Mouse (Mus musculus) gastrocnemius, adult 18-20 months (tissue): Measurements from ENCODE around the gene Tmcc1. TPM values are rescaled to one million over a fixed set of nuclear protein-coding genes. Genes with fewer than 3 reads are reported as not detected.
"Not testable (repeated sequence)": the region's sequence is repeated elsewhere in the genome, so short reads cannot be mapped to it uniquely, and the experiment has no call there.

Experiments
- DNase-seq: peaks from one replicate; pipeline ENCODE4 v3.0.0; 2021; ENCODE audit warnings: low spot score
- long read RNA-seq, 2 experiments: library from polyadenylated mRNA; stranded (forward); transcript quantifications; one replicate each; pipeline ENCODE4 v2.0.0; 2021
- total RNA-seq, 2 experiments: library from RNA; stranded (reverse); gene quantifications; 2 replicates each; pipeline ENCODE4 v1.2.3; 2021

Tmcc1 gene
- total RNA-seq, result 10 to 100 TPM; 58.3 to 69.2 TPM
- long read RNA-seq, experiment 1, full-length matches to known transcripts, result 15 of 25 reads
- long read RNA-seq, experiment 1, partial matches to known transcripts, result 2 of 25 reads
- long read RNA-seq, experiment 1, other reads (novel, unspliced or antisense), result 8 of 25 reads
- long read RNA-seq, experiment 2, full-length matches to known transcripts, result 12 of 17 reads
- long read RNA-seq, experiment 2, partial matches to known transcripts, result 1 of 17 reads
- long read RNA-seq, experiment 2, other reads (novel, unspliced or antisense), result 4 of 17 reads

DNA sequence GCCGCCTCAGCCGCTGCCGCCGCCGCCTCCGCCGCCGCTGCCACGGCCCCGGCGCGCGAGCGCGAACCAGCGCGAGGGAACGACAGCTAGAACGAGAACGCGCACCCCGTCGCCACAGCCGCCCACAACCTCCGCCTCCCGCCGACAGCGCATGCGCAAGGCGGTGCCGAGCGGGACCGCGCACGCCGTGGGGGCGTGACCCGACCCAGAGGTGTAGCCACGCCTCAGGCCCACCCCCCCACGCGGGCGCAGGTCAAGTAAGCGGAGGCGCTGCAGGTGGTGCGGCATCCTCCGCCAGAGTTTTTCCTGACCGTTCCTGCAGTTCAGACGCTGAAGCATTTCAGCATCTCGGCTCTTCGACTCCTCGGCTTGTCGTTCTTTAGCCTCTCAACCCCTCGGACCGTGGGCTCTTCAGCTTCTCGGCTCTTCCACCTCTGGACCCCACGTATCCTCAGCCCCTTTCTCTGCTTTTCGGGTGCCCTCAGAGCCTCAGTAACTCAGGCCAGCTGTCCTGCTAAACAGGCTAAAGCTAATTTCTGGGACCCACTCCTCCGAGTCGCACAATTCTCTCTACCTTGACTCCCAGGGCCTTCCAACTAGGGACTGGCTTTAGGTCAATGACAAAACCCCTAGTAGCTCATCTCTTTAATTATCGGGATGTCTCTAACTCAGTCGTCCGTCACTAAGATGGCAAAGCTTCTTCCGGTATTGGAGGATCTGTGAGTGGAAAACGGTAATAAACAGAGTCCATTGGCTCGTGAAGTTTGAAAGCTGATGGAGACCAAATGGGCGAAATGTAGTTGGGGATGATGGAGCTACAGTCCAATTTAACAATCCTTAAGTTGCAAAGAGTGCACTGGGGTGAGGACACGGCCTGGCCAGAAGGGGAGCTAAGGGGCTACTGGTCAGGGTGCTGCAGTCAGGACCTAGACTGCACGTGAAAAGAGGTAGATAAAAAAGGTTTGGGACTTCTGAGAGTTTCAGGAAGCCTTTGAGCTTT lies at the start of gene Tmcc1:
TSS of gene Tmcc1 (minus strand) at position 93 of the 1,000 bp plus-strand sequence.
- DNase-seq, result peak; percentile 98

DNA sequence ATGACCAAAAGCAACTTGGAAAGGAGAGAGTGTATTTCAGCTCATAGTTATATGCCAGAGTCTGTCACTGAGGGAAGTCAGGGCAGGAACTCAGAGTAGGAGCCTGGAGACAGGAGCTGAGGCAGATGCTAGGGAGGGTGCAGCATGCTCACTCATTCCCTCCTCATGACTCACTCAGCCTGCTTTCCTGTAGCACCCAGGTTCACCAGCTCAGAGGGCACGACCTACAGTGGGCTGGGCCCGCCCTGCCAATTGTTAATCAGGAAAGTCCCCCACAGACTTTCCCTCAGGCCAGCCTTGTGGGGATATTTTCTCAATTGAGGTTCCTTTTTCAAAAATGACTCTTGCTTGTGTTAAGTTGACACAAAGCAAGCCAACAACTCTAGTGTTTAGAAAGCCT lies 47.1 kb upstream of the Tmcc1 start:
- no peak for DNase-seq

DNA sequence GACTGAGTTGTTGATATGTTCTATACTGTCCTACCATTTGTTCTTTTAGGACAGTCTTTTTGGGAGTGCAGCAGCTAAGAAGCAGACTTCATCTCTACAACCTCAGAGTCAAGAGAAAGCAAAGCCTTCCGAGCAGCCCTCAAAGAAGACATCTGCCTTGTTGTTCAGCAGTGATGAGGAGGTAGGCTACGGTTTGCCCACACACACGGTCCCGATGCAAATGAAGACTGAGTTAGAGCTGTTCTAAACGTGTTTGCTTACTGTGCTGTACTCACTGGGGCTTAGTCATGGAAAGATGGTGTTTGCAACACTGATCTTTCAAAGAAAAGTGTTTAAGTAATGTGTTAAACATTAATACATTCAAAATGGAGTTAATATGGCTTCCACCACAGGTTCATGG lies 44.8 kb upstream of the Tmcc1 start:
- DNase-seq, result no peak

DNA sequence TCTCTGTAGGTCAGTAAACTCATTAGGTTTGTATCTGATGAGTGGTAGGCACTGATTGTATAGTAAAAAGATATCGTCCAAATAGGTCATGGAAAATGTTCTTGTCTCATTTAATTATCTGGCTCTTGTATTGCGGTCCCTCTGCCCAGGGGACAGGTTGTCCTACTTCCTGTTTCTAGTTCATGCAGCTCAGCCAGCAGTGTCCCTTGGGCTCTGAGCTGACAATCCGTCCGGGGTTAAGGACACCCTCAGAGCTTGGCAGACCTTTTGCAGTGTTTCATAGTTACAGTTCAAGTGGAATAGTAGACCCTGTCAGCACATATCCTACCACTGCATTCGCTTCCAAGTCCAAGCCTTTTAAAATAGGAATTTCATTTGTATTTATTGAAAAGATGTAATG lies 42.0 kb upstream of the Tmcc1 start:
- peak; percentile 15 for DNase-seq

DNA sequence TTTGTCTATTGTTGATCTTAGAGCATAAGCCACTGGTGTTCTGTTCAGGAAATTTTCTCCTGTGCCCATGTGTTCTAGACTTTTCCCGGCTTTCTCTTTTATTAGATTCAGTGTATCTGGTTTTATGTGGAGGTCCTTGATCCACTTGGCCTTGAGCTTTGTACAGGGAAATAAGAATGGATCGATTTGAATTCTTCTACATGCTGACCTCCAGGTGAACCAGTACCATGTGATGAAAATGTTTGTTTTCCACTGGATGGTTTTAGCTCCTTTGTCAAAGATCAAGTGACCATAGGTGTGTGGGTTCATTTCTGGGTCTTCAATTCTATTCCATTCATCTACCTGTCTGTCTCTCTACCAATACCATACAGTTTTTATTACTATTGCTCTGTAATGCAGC lies 41.5 kb upstream of the Tmcc1 start:
- not testable (repeated sequence) for DNase-seq

DNA sequence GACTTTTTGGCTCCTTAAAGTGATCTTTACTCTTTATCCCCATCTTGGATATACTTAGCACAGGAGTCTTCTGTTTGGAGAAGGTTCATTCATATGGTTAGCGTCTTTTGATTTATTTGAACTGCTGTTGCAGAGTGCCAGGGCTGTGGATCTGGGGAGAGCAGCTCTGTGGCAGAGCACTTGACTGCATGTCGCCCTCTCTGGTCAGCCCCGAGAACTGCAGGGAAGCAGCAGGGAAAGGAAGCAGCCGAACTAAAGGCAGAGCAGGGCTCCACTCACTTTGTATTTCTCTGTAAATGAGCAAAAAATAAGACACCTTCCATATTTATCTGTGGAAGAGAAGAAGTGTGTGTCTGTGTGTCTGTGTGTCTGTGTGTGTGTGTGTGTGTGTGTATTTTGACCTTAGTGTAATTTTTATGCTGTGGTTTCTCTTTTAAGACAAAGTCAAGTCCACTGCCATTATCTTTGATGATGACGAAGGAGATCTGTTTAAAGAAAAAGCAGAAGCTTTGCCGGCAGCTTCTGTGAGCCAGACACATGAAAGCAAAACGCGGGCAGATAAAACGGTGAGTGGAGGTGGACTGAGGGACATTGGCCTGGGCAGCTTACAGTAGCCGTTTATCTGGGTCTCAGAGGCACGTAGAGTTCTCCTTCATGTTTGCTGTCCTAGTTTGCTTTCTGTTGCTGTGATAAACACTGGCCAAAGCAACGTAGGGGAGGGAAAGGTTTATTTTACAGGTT lies 35.7 kb upstream of the Tmcc1 start:
- peak; percentile 73 for DNase-seq

DNA sequence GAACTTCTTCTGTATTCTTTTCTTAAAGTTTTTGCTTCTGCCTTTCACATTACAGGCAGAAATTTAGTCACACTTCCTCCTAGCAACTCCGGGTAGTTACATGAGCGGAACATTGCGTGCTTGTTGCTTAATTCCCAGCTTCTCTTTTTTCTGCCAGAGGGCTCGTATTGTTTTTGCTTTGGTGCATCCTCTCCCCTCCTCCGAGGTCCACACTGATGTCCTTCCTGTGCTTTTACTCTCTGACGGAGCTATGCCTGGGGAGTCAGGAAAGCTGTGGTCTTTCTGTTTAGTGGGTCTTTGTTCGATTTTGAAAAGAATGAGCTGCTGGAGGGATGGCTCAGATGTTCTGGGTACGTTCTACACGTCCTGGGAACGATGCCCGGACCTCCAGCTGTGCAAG lies 34.5 kb upstream of the Tmcc1 start:
- DNase-seq, result peak; percentile 15

DNA sequence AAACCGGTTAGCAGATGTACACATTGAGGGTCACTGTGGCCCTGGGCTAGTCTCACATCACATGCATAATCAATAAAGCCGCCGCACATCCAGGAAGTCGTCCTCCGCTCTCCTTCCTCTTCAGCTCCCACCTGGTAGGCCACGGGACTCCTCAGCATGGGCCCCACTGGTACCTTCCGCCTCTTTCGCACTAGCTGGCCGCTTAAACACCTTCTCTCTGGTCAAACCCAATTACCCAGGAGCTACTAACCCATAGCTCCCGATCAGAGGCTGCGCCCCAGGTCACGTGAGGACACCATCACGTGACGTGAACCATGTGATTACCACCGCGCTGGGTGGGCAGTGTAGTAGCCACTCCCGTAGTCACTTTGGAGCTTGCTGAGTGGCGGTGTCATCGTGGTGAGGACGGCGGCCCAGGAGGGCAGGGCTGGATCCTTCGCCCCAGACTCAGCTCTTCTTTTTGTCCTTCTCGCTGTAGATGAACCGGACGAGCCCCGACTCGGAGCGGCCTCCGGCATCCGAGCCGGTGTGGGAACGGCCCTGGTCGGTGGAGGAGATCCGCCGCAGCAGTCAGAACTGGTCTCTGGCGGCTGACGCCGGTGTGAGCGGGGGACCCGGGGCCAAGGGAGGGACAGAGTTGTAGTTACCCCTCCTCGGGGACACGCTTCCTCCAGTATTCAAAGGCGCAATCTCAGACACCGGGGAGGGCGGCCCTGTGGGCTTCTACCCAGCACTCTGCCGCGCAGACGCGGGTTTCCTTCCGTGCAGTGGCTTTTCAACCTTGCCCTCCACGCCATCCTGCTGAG lies 14.6 kb upstream of the Tmcc1 start, which contains the start of gene Washc2:
TSS of gene Washc2 (plus strand) at position 310 of the 806 bp plus-strand sequence.
- peak; percentile 97 for DNase-seq

DNA sequence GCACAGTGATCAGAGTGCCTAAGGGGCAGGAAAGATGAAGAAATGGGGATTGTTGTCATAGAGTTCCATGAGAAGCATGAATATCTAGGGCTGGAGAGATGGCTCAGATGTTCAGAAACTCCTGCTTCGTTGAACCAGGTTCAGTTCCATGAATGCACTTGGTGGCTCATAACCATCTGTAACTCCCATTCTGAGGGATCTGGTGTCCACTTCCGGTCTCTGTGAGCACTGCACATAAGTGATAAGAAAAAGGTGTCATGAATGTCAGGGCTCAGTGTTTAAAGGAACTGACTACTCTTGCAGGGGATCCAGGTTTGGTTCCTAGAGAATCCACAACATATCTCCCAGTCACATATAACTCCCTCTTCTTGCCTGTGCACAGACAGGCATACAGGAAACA lies 6.4 kb upstream of the Tmcc1 start:
- DNase-seq, result no peak

DNA sequence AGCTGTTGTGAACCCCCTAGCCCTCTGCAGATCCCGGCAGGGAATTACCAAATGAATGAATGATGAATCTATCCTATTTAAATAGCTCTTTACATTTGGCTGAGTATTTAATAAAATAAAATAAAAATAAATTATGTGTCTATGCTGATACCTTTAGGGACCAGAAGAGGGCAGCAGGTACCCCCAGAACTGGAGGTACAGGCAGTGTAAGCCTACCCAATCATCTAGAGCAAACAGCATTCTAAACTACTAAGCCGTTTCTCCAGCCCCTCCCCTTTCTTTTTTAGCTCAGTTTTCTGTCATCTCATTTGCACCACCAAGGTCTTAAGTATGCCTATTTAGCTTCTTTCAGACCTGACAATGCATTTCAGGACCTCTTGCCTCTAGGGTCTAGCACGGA lies 4.9 kb upstream of the Tmcc1 start:
- DNase-seq, result peak; percentile 6

DNA sequence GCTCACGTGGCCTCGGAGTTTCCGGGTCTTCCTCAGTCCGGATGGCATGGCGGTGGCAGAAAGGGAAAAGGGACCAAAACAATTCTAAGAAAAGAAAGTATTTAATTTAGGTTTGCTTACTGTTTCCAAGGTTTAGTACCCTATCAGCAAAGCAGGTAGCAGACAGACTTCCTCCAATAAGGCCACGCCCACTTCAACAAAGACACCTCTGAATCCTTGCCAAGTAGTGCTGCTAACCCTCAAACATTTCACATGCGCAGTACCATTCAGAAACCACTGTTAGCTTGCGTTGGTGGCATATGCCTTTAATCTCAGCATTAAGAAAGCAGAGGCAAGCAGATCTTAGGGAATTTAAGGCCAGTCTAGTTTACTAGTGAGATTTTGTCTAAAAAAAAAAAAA lies 2.5 kb upstream of the Tmcc1 start:
- DNase-seq, result no peak

DNA sequence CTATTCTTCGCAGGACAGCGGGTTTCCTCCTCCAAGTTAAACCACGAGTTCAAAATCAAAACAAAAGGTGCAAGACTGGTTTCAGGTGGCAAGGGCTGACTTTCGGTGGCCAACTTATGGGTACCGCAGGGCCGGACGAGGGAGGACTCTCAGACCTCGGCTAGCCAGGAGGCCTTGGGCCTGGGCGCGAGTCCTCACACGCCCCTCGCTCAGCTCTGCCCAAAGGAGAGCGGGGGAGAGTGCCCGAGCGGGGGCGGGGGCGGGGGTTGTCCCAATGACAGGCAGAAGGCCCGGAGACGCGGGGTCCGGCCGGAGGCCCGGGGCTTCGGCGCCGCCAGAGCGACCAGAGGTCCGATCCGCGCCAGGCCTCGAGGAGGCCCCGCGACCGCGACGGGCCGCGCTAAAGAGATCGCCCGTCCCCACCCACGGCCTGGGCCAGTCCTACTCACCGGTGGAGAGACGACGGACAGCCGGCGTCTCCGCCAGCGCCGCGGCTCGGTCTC lies 426 bp downstream of the Tmcc1 start:
- no peak for DNase-seq

DNA sequence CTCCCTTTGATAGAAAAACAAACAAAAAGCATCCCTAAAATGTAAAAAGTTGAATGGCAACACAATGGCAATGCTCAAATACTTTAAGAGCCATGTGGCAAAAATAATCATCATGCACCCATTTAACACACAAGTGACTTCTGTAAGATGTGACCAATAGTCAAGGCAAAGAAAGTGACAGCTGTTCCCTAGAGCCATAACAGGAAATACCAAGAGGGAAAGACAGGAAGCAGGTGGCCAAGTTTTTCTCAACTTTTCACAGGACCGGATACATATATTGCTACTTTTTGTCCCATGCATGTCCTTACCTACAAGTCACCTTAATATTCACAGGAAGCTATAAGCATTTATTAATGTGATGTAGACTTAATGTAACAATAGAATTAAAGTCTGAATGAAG lies 3.9 kb downstream of the Tmcc1 start:
- DNase-seq, result no peak

DNA sequence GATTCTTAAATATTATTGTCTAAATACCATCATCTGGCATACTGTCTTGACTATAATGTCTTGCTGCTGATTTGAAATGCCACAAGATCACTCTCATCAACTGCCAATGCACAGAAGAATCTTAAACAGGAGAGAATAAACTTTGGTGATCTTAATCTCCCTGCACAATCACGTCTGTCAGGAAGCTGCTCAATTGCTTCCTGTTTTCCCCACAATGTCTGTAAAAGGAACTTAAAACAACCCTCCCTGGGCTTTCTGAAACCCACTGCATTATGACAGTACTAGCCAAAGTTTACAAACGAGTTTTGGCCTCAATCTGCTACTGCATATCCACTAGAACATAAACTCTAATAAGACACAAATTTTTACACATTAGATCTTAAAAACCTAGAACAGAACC lies 6.8 kb downstream of the Tmcc1 start:
- no peak for DNase-seq

DNA sequence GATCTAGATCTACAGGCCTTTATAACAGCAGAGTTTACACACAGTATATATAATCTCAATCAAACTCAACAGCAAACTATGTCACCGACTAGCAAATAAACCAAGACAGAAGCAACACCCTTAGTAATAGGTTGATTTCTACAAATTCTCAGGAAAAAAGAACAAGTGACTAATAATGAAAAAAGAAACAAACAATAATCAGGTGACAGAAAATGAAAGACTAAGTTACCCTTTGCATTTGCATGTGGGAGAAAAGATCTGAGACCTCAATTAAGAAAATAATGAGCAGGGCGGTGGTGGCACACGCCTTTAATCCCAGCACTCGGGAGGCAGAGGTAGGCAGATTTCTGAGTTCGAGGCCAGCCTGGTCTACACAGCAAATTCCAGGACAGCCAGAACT lies 9.8 kb downstream of the Tmcc1 start:
- no peak for DNase-seq

DNA sequence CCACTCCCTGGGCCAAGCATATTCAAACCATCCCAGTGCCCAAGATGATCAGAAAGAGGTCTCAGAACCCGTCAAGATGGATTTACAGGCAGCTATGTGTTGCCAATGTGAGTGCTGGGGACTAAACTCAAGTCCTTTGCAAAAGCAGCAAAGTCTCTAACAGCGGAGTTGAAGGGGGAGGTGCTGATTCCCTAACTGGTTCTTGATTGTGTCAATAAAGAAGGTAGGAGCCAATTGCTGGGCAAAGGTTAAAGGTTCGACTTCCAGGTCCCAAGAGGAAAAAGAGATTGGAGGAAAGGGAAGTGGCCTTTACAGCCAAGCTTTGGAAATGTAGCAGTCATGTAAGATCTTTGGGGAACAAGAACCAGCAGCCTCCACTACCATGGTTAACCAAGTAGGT lies 12.6 kb downstream of the Tmcc1 start:
- DNase-seq, result no peak

DNA sequence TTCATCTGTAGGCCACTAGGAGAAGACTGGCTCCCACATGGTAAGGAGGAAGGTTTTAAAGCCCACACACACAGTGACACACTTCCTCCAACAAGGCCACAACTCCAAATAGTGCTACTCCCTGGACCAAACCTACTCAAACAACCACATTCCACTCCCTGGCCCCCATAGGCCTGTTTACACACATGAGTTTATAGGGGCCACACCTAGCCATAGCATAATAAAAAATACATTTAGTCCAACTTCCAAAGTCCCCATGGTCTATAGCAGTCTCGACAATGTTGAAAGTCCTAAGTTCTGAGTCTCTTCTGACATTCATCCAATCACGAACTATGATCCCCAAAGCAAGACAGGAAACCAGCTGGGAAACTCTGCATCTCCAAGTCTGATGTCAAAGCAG lies 14.9 kb downstream of the Tmcc1 start:
- DNase-seq, result no peak

DNA sequence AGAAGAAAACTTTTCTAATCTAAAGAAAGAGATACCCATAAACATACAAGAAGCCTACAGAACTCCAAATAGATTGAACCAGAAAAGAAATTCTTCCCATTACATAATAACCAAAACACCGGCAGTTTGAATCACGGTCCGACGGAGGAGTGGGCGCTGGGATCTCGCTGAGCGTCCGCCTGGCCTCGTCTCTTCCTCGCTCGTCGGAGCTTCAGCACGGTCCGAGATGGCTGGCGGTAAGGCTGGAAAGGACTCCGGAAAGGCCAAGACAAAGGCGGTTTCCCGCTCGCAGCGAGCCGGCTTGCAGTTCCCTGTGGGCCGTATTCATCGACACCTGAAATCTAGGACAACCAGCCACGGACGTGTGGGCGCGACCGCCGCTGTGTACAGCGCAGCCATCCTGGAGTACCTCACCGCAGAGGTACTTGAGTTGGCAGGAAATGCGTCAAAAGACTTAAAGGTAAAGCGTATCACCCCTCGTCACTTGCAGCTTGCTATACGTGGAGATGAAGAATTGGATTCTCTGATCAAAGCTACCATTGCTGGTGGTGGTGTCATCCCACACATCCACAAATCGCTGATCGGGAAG lies 19.7 kb downstream of the Tmcc1 start:
- DNase-seq, result not testable (repeated sequence)

DNA sequence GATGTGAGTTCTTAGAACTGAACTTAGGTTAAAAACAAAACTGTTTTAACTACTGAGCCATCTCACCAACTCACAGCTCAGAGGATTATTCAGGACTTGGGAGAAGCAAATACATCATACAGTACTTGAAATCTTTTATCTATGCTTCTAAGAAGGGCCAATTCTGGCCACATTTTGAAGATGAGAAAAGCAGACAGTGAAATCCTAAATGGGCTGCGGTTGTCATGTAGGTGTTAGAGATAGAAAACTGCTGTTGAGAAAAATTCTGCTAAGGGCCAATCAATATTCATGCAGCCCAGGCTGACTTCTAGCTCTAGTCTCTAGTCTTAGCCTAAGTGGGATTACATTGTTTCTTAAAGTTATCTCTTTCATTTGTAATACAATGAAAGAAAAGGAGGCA lies 26.9 kb downstream of the Tmcc1 start:
- DNase-seq, result no peak

DNA sequence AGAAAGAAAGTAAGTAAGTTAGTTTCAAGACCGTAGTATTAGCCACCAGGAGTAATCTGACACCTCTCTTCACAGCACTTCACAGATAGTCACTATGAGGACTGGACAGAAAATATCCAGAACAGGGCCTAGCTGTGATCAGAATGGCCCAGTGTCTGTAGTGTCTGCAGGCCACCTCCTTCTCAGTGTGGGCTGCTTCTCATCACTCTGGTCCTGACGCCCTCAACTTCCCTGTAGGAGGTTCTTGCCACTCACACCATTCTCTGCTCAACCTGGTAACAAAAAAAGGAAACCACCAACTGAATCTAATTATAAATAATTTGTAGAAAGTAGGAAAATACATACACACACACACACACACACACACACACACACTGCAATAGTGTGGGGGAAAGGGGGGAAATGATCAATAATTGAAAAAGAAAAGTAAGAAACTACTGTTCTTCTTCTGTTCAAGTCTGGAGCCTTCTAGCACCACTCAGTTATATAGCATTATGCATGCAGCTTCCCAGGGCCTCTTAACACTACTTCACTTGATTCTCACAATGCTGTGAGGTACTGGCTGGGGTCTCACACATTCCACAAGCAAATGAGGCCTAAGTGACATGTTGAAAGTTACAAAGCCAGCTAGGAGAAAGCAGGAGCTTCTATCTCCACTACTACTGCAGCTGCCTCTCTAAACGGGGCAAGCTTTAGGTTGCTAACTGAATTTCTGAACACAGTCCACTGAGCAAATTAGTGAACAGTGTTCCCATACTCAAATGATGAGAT lies 38.2 kb downstream of the Tmcc1 start:
- DNase-seq, result no peak
